Mouse (Mus musculus): ENCODE results near the gene Aurkb.

- TF ChIP-seq CTCF (IDR thresholded peaks at IDR 0.05; ENCODE audit: extremely low read depth, insufficient read depth, insufficient read length, insufficient replicate concordance) (no peak), POLR2A (IDR thresholded peaks at IDR 0.05; ENCODE audit: low read depth, low read length) (no peak)
Measured at GRCm38 (mm10) chr11:69090367-69090766, 44.9 kb downstream of the Aurkb start.
